Mouse (Mus musculus): Measurements from ENCODE around the gene Nlrc3. TPM values are rescaled to one million over a fixed set of nuclear protein-coding genes. Genes with fewer than 3 reads are reported as not detected.
A peak's percentile ranks its signal among the peaks of the same experiment; 100 is the strongest.
"Not testable (repeated sequence)": the region's sequence is repeated elsewhere in the genome, so short reads cannot be mapped to it uniquely, and the experiment has no call there.

The Nlrc3 gene
- 0.83 and 1.5 TPM in 2 replicates for polyA plus RNA-seq (2016; fragmentation: Nextera tagmentation; extraction: Ambion mirVana)

DNA sequence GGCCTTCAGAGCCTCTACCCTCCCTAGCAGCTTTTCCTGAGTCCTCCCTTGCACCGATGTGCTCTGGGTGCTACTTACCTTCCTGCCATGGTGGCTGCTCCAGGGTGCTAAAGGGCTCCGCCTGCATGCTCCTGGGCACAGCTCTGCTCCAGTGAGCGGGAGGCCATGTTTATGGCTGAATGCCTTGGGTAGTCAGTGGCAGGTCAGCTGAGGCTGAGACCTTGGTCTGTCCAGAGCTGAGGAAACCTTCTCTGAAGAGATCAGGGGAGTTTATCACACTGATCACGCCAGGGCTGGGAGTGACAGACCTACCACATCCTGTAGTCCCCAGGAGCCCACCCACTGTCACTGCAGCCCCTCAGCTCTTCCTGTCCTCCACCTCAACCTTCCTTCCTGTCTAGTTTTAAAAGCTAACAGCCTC is at the start of gene Nlrc3:
Gene Nlrc3 (minus strand): TSS at position 382 of the 421 bp plus-strand sequence.
- Histone ChIP-seq H3K4me3 (replicated peaks) (no peak within 1 kb of the TSS), H3K9ac (replicated peaks) (no peak within 1 kb of the TSS), H3K27ac (no peak within 1 kb of the TSS), H3K4me1 (replicated peaks) (no peaks in the 10 kb centered on the region), H3K9me3 (no peaks in the 10 kb centered on the region), H3K36me3 (peaks cover 39% of the 10 kb centered on the region), H3K4me2 (no peak within 1 kb of the TSS), H3K27me3 (no peaks in the 10 kb centered on the region)
- WGBS: 71% methylated on average over 4 of the region's 4 CpGs
- ATAC-seq (ENCODE audit: insufficient number of reproducible peaks, insufficient read depth, low FRiP score, low TSS enrichment, low read depth): no peak

DNA sequence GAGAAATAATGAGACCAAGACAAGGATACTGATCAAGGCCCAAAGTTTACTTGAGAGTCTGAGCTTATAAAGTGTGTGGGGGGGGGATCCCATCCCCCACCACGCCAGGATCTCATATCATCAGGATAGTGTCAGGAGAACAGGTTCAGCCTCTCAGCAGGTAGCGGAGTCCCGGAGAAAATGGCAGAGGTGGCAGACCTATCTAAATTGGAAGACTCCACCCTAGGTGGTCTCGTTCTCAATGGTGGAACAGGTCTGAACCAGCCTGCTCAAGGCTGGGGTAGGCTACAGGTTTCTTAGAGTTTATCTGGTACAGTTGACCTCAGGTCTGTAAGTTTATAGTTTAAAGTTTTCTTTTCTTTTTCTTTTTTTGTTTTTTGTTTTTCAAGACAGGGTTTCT is 46.3 kb upstream of the Nlrc3 start:
- no peaks in the 10 kb centered on the region; the same call in 1 of the 2 replicates for H3K27me3 ChIP-seq
- H3K27ac ChIP-seq: no peak overlapping the region
- ATAC-seq (ENCODE audit: insufficient number of reproducible peaks, insufficient read depth, low FRiP score, low TSS enrichment, low read depth): no peak

DNA sequence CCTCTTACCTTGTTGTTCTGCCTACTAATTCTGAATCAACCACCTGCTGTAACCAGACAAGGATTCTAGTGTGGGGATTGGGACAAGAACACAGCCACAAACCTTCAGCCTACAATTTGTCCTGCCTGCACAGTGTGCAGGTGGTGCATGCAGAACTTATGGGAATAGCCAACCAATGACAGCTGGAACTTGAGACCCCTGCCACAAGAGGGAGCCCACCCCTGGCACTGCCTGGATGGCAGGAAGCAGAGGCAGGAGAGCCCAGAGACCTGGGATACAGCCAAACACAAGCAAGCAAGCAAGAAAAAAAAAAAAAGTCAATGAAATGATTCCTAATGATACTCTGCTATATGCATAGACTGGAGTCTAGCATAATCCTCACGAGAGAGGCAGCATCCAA is 44.8 kb upstream of the Nlrc3 start:
- Histone ChIP-seq H3K27ac (no peak overlapping the region), H3K4me2 (no peak overlapping the region), H3K4me3 (replicated peaks) (no peak overlapping the region), H3K36me3 (no peaks in the 10 kb centered on the region), H3K27me3 (no peaks in the 10 kb centered on the region; the same call in 1 of the 2 replicates), H3K9me3 (no peaks in the 10 kb centered on the region), H3K4me1 (replicated peaks) (no peaks in the 10 kb centered on the region), H3K9ac (replicated peaks) (no peak overlapping the region)
- WGBS: 89% methylated on average over 1 of the region's 1 CpGs
- no peak for ATAC-seq (ENCODE audit: insufficient number of reproducible peaks, insufficient read depth, low FRiP score, low TSS enrichment, low read depth)

More for the DNA sequence above, 46.3 kb upstream of the Nlrc3 start:
- H3K36me3 ChIP-seq: no peaks in the 10 kb centered on the region
- H3K4me3 ChIP-seq (replicated peaks): no peak overlapping the region
- no peak overlapping the region for H3K9ac ChIP-seq (replicated peaks)
- no peaks in the 10 kb centered on the region for H3K9me3 ChIP-seq
- no peak overlapping the region for H3K4me2 ChIP-seq
- 69% methylated on average over 4 of the region's 4 CpGs for WGBS
- H3K4me1 ChIP-seq (replicated peaks): no peaks in the 10 kb centered on the region

DNA sequence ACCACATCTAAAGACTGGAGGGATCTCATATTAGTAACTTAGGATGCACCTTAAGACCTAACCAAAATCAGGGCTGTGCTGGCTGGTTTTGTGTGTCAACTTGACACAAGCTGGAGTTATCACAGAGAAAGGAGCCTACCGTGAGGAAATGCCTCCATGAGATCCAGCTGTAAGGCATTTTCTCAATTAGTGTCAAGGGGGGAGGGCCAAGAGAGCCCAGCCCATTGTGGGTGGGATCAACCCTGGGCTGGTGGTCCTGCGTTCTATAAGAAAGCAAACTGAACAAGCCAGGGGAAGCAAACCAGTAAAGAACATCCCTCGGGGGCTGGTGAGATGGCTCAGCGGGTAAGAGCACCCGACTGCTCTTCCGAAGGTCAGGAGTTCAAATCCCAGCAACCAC is 41.0 kb upstream of the Nlrc3 start:
- not testable (repeated sequence) for H3K36me3 ChIP-seq; H3K4me3 ChIP-seq (replicated peaks); H3K27ac ChIP-seq; H3K9ac ChIP-seq (replicated peaks); H3K9me3 ChIP-seq; H3K27me3 ChIP-seq; H3K4me2 ChIP-seq; H3K4me1 ChIP-seq (replicated peaks); ATAC-seq (ENCODE audit: insufficient number of reproducible peaks, insufficient read depth, low FRiP score, low TSS enrichment, low read depth)
- WGBS: 65% methylated on average over 6 of the region's 6 CpGs

DNA sequence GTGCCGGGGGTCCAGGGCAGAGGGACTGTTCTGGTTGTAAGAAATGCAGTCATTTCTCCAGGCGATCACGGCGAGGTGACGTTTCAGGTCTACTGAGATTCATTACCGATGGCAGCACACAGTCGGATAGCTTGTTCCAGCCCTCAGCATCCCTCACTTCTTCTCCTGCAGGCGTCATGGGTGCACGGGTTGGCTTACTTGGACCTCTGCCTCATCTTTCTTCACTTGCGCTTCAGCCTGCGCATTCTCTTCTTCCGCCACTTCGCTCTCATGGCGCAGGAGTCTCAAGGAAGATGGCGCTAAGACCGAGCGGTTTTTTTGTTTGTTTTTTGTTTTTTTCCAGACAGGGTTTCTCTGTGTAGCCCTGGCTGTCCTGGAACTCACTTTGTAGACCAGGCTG is 40.4 kb upstream of the Nlrc3 start:
- ATAC-seq (ENCODE audit: insufficient number of reproducible peaks, insufficient read depth, low FRiP score, low TSS enrichment, low read depth); H3K4me2 ChIP-seq; H3K27me3 ChIP-seq; H3K36me3 ChIP-seq; H3K27ac ChIP-seq; H3K4me3 ChIP-seq (replicated peaks); H3K4me1 ChIP-seq (replicated peaks); H3K9ac ChIP-seq (replicated peaks); H3K9me3 ChIP-seq: not testable (repeated sequence)
- WGBS: 79% methylated on average over 17 of the region's 17 CpGs

DNA sequence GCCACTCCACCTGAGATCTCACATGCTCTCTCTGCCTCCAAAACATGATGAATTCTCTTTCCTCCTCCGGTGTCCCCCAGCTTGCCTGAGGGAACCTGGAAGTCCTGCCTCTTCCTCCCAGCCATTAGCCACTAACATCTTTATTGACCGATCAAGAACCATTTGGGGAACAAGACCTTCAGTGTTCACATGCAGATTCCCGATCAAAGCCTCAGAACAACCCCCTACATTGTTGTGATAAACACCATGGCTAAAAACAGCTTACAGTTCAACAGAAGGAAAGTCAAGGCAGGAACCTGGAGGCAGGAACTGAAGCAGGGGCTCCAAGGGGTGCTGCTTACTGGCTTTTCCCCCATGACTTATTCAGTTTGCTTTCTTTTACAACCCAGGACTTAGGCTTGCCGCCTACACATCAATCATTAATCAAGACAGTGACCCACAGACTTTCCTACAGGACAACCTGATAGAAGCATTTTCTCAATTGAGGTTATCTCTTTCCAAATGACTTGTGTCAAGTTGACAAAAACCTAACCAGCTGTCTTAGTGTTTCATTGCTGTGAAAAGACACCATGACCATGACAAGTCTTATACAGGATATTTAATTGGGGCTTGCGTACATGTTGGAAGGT is 37.7 kb upstream of the Nlrc3 start:
- Histone ChIP-seq H3K9me3 (no peaks in the 10 kb centered on the region), H3K36me3 (no peaks in the 10 kb centered on the region), H3K4me1 (replicated peaks) (no peaks in the 10 kb centered on the region), H3K27me3 (no peaks in the 10 kb centered on the region; the same call in 1 of the 2 replicates), H3K4me3 (replicated peaks) (no peak overlapping the region), H3K4me2 (no peak overlapping the region), H3K27ac (no peak overlapping the region), H3K9ac (replicated peaks) (no peak overlapping the region)
- no peak for ATAC-seq (ENCODE audit: insufficient number of reproducible peaks, insufficient read depth, low FRiP score, low TSS enrichment, low read depth)
- 80% methylated on average over 5 of the region's 5 CpGs for WGBS

DNA sequence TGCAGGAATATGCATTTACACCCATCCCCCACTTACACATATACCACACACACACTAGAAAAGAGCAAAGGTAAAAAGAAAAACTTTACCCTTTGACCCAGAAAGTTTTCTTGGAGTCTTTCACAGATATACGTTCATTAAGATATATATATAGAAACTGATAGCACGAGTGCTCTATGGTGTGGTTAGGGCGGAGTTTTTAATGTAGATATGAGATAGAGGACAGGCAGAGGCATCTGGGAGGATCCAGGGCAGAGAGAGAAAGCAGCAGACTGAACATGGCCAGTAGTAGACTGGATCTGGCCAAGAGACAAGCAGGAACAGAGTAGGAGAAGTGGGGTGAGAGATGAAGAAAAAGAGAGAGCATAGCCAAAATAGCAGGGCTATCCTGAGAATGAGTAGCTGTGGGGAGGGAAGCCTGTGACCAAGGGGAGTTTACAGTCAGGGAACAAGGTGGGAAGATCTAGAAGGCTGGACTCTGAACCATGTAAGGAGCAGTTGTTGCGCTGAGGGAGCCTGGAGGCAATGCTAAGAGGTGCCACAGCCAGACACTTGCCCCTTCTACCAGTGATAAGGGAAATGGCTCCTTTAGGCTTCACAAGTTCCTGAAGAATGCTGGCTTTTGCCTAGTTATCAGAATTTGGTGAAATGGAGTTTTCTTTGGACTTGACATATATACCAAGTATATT is 36.6 kb upstream of the Nlrc3 start:
- Histone ChIP-seq H3K4me3 (replicated peaks) (no peak overlapping the region), H3K9ac (replicated peaks) (no peak overlapping the region), H3K27ac (no peak overlapping the region), H3K4me2 (no peak overlapping the region), H3K36me3 (no peaks in the 10 kb centered on the region), H3K27me3 (no peaks in the 10 kb centered on the region), H3K9me3 (no peaks in the 10 kb centered on the region), H3K4me1 (replicated peaks) (no peaks in the 10 kb centered on the region)
- 78% methylated on average over 4 of the region's 4 CpGs for WGBS
- no peak for ATAC-seq (ENCODE audit: insufficient number of reproducible peaks, insufficient read depth, low FRiP score, low TSS enrichment, low read depth)

DNA sequence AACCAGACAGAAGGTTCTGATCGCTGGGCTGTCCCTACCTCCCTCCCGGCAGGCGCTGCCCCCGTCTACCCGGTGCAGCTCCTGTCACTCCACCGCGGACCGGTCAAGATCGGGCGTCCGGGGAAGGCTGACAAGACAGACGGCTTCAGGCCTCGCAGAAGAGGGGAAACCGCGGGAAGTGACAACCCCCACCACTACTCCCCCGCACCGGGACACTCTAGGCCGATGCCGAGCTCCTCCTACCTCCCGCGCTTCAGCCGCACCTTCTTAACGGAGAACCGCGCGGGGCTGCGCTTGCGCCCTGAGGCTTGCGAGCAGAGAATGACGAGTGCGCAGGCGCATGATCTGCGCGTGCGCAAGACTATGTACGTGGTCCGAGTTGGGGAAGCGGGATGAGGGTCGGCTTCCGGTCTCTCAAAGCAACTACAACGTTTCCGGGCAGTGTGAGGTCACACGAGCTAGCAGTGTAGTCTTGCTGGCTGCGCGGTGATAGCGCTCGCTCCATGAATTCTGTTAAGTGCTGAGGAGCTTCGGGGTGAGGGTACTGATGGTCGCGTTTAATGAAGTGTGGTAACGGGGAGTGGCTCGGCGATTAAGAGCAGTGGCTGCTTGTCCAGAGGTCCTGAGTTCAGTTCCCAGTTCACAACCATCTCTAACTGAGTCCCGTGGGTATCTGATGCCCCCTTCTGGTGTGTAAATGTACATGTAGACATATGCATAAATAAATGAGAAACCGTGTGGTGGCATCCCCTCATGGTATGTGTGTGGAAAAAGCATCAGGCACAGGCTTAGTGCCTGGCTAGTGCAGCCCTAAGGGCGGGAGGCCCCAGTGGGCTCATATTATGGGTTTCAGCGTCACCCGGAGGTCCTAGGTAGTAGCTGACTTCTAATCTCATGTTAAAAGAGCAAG is 27.3 kb upstream of the Nlrc3 start, which contains the start of gene Slx4:
Gene Slx4 (minus strand): TSS at position 282 of the 910 bp plus-strand sequence.
- ATAC-seq (ENCODE audit: insufficient number of reproducible peaks, insufficient read depth, low FRiP score, low TSS enrichment, low read depth): peak; percentile 97
- H3K36me3 ChIP-seq: peaks cover 24% of the 10 kb centered on the region
- peak within 1 kb of the TSS; percentile 76 for H3K27ac ChIP-seq
- no peaks in the 10 kb centered on the region for H3K27me3 ChIP-seq
- WGBS: under 1% methylated on average over 58 of the region's 58 CpGs
- H3K4me2 ChIP-seq: peak within 1 kb of the TSS; percentile 76
- peak within 1 kb of the TSS; percentile 70 for H3K9ac ChIP-seq (replicated peaks)
- H3K4me1 ChIP-seq (replicated peaks): peaks cover 13% of the 10 kb centered on the region
- peak within 1 kb of the TSS; percentile 74 for H3K4me3 ChIP-seq (replicated peaks)
- H3K9me3 ChIP-seq: 0 out of 2 replicates have a peak, but pooled peaks cover 6% of the 10 kb centered on the region

DNA sequence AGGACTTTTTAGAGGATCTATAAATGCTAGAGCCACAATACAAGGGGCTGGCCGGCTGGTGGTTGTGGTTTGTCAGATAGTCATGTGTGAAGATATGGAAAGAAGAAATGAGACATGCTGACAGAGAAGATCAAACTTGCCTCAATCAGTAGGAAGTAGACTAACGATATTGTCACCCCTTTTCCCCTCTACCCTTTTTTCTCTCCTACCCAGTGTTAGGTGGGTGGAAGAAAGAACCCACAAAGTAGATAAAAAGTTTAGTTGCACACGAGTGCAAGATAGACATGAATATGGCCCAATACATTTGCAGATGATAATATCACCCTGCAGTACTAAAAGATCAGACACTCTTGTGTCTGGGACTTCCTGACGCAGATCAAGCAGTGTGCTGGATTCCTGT is 12.0 kb upstream of the Nlrc3 start:
- peaks cover 98% of the 10 kb centered on the region for H3K36me3 ChIP-seq

DNA sequence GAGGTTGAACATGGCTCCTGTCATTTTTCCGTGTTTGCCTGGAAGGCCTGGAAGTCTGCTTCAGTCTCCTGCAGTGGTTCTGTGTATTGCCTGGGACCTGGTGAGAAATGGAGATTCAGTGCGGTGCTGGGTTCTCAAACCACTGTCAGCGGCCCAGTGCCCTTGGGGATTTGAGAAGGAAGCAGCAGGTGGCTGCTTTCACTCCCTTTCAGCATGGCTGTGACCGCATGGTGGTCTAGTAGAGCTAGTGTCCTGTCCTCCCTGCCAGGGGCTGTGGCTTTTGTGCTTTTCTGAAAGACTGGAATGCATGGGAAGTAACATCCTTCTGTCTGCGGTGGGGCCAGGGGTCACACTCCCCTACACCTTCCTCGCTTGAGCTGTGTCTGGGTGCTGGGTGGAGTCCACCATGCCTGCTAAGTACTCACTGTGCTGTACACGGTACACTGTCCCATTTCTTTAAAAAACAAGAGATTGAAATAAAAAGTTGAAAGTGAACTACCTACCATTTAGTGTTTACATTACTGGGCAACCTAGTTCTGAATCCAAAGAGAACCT is 6.8 kb upstream of the Nlrc3 start:
- Histone ChIP-seq H3K4me1 (replicated peaks) (no peaks in the 10 kb centered on the region), H3K4me2 (no peak overlapping the region), H3K27me3 (no peaks in the 10 kb centered on the region), H3K27ac (no peak overlapping the region), H3K9ac (replicated peaks) (no peak overlapping the region), H3K4me3 (replicated peaks) (no peak overlapping the region), H3K9me3 (no peaks in the 10 kb centered on the region), H3K36me3 (peaks cover 100% of the 10 kb centered on the region)
- WGBS: 82% methylated on average over 7 of the region's 7 CpGs
- no peak for ATAC-seq (ENCODE audit: insufficient number of reproducible peaks, insufficient read depth, low FRiP score, low TSS enrichment, low read depth)

More for the DNA sequence above, 12.0 kb upstream of the Nlrc3 start:
- 88% methylated on average over 4 of the region's 4 CpGs for WGBS
- Histone ChIP-seq H3K27me3 (no peaks in the 10 kb centered on the region), H3K4me3 (replicated peaks) (no peak overlapping the region), H3K9me3 (no peaks in the 10 kb centered on the region), H3K9ac (replicated peaks) (no peak overlapping the region), H3K4me2 (no peak overlapping the region), H3K27ac (no peak overlapping the region), H3K4me1 (replicated peaks) (no peaks in the 10 kb centered on the region)
- no peak for ATAC-seq (ENCODE audit: insufficient number of reproducible peaks, insufficient read depth, low FRiP score, low TSS enrichment, low read depth)

DNA sequence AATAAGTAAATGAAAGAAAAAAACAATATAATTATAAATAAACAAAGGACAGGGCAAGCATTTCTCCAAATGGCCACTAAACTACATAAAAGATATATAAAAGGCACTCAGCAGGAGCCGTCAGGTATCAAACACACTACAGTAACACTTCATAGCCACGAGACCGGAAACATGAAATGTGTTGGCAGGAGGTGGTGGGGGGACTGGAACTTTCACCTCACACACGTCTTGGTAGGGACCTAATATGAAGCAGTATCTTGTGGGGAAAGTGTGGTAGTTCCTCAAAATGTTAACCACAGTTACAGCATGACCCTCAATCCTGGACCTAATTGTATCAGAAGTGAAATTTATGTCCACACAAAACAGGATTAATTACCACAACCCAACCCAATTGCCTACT is 5.7 kb upstream of the Nlrc3 start:
- no peak overlapping the region for H3K9ac ChIP-seq (replicated peaks)
- no peak overlapping the region for H3K4me2 ChIP-seq
- H3K36me3 ChIP-seq: peaks cover 98% of the 10 kb centered on the region
- no peak overlapping the region for H3K4me3 ChIP-seq (replicated peaks)
- H3K27ac ChIP-seq: no peak overlapping the region
- H3K4me1 ChIP-seq (replicated peaks): no peaks in the 10 kb centered on the region
- no peaks in the 10 kb centered on the region for H3K9me3 ChIP-seq
- no peak for ATAC-seq (ENCODE audit: insufficient number of reproducible peaks, insufficient read depth, low FRiP score, low TSS enrichment, low read depth)
- no peaks in the 10 kb centered on the region for H3K27me3 ChIP-seq
- WGBS: 94% methylated on average over 4 of the region's 4 CpGs
